Mouse (Mus musculus): ENCODE measurements around the gene Rasgrf1. TPM values are rescaled to one million over a fixed set of nuclear protein-coding genes. Genes with fewer than 3 reads are reported as not detected.

Rasgrf1 gene
- polyA plus RNA-seq (2016; fragmentation: Nextera tagmentation; extraction: Ambion mirVana) = 0.15 and 0.20 TPM in 2 replicates

DNA sequence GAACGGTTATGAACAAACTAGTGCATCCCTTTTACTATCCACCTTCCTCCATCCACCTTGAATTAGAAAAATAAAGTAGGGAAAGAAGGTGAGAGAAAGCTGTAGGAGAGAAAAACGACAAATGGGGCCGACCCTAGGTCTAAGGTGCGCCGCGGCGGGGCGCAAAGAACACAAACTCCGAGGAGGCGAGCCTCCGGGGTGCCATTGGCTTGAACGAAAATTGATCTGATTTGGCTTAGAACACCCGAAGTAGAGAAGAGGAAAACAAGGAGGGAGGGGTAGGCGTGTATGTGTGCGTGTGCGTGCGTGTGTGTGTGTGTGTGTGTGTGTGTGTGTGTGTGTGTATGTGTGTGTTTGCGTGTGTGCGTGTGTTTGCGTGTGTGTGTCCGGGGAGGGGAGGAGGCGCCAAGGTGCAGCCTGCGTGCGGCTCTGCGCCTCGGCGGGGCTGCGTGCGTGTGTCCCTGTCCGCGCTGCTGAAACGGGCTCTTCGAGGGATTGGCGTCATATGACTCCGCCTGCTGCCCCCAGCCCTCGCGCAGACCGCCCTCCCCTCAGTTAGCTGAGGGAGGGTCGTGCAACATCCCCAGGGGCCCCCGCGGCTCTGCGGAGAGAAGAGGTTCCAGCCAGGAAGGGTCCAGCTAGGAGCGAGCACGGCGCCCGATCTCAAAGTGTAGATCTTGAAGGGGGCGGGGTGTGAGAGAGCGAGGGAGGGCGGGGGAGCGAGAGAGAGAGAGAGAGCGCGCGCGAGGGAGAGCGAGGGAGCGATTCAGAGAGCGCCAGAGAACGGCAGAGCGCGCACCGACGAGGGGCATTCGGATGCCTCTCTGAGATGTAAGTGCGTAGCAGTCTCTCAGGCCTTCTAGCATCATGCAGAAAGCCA, at the start of gene Rasgrf1:
TSS of gene Rasgrf1 (plus strand) at position 778 of the 880 bp plus-strand sequence.
- WGBS = under 1% methylated on average over 60 of the region's 64 CpGs
- Histone ChIP-seq H3K4me3 (peak within 1 kb of the TSS; percentile 48), H3K4me1 (peaks cover 21% of the 10 kb centered on the region), H3K9ac (no peak within 1 kb of the TSS), H3K9me3 (no peaks in the 10 kb centered on the region), H3K4me2 (replicated peaks) (peak within 1 kb of the TSS; percentile 87), H3K27ac (no peak within 1 kb of the TSS), H3K36me3 (no peaks in the 10 kb centered on the region), H3K27me3 (peaks cover 90% of the 10 kb centered on the region)
- ATAC-seq (ENCODE audit: insufficient number of reproducible peaks, insufficient read depth, low FRiP score, low TSS enrichment) = no peak; the same call in 1 of the 2 replicates

DNA sequence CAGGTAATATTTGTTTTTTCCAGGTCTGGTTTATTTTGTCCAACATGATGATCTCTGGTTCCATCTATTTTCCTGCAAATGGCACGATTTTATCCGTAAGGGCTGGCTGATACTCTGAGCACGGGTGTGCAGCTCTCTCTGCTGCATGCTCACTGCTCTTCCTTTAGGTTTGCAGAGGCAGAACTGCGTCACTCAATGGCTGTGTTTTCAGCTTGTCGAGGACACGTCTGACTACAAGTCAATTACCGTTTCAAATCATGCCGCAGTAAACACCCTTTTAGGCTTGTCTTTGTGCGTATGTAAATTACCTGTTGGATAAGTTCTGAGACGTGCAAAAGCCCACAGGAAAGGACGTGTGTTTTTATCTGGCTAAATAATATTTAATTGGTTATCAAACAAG, 49.6 kb upstream of the Rasgrf1 start:
- Histone ChIP-seq H3K36me3 (no peaks in the 10 kb centered on the region), H3K4me2 (replicated peaks) (no peak overlapping the region), H3K4me1 (no peaks in the 10 kb centered on the region), H3K9ac (no peak overlapping the region), H3K4me3 (no peak overlapping the region), H3K27me3 (no peaks in the 10 kb centered on the region), H3K27ac (no peak overlapping the region), H3K9me3 (no peaks in the 10 kb centered on the region)
- WGBS = 71% methylated on average over 11 of the region's 11 CpGs
- no peak for ATAC-seq (ENCODE audit: insufficient number of reproducible peaks, insufficient read depth, low FRiP score, low TSS enrichment)

DNA sequence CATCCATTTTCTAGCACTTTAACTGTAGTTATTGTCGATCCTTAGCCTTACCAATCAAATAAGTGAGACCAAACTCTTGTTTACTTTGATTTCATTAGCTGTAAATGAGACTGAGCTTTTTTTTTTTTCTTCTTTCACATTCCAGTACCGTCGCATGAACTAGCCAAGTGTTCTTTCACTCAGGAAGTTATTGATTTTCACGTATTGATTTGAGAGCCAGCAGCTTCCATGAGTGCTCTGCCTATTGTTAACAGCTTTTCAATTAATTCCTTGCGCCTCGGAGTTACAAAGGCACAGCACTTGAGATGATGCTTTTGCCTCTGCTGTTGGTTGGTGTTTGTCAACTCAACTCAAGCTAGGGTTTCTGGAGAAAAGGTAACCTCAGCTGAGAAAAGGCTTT, 49.1 kb upstream of the Rasgrf1 start:
- Histone ChIP-seq H3K27ac (no peak overlapping the region), H3K36me3 (no peaks in the 10 kb centered on the region), H3K4me1 (no peaks in the 10 kb centered on the region), H3K4me2 (replicated peaks) (no peak overlapping the region), H3K9me3 (no peaks in the 10 kb centered on the region), H3K4me3 (no peak overlapping the region), H3K27me3 (no peaks in the 10 kb centered on the region), H3K9ac (no peak overlapping the region)
- 68% methylated on average over 6 of the region's 6 CpGs for WGBS
- ATAC-seq (ENCODE audit: insufficient number of reproducible peaks, insufficient read depth, low FRiP score, low TSS enrichment) = no peak

DNA sequence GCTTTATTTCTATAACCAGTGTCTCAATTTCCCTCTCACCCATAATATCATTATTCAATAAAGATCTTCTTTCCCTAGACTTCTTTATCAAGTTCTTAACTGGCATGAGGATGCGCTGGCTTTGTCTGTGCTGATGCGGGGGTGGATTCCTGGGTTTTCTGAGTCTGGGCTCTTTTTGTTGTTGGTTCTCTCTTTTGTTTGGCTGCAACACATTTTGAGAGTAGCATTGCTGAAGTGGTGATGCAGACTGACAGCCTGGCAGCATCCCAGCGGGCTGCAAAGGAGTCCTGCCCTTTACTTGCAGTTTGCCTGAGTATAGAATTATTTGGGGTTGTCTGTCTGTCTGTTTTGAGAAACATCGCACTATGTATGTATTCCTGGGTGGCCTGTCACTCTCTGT, 42.6 kb upstream of the Rasgrf1 start:
- Histone ChIP-seq H3K9ac (no peak overlapping the region), H3K36me3 (no peaks in the 10 kb centered on the region), H3K27ac (no peak overlapping the region), H3K4me3 (no peak overlapping the region), H3K4me1 (no peaks in the 10 kb centered on the region), H3K9me3 (no peaks in the 10 kb centered on the region), H3K4me2 (replicated peaks) (no peak overlapping the region), H3K27me3 (peaks cover 58% of the 10 kb centered on the region)
- 41% methylated on average over 4 of the region's 4 CpGs for WGBS
- no peak for ATAC-seq (ENCODE audit: insufficient number of reproducible peaks, insufficient read depth, low FRiP score, low TSS enrichment)

DNA sequence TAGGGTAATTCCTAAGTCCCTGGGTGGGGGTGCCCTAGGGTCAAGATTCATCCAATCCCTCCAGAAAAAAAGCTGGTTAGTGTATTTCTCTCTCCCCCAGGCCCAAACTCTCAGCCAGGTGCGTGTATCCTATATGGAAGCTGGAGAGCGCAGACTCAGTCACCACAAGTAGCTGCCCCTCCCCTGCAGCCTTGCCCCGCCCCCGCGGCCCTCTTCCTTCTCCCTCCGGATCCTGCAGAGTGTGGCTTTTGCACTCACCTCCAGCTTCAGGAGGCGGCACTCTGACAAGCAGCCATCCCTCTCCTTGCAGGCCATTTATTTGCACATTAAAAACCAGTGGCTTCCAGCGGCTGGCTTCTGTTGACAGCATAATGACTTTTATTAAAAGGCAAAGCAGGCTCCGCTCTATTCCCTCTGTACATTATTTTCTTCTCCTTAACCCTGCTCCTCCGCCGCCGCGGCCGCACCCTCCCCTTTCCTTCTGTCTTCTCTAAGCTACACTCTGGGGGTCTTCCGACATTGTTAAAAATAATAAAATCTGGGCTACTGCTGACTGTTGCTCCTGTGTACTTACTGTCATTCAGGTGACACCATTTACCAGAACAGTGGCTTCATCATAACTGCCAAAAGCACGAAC, 41.5 kb upstream of the Rasgrf1 start:
- 1% methylated on average over 16 of the region's 16 CpGs for WGBS
- H3K4me2 ChIP-seq (replicated peaks) = peak overlapping the region; percentile 11; the same call in 1 of the 2 replicates
- no peaks in the 10 kb centered on the region for H3K36me3 ChIP-seq
- H3K27me3 ChIP-seq = peaks cover 66% of the 10 kb centered on the region
- H3K4me3 ChIP-seq = 0 out of 2 replicates have a peak overlapping the region, but pooled peaks have one; percentile 9
- ATAC-seq (ENCODE audit: insufficient number of reproducible peaks, insufficient read depth, low FRiP score, low TSS enrichment) = no peak
- H3K27ac ChIP-seq = no peak overlapping the region
- H3K4me1 ChIP-seq = no peaks in the 10 kb centered on the region
- H3K9me3 ChIP-seq = no peaks in the 10 kb centered on the region
- no peak overlapping the region for H3K9ac ChIP-seq

DNA sequence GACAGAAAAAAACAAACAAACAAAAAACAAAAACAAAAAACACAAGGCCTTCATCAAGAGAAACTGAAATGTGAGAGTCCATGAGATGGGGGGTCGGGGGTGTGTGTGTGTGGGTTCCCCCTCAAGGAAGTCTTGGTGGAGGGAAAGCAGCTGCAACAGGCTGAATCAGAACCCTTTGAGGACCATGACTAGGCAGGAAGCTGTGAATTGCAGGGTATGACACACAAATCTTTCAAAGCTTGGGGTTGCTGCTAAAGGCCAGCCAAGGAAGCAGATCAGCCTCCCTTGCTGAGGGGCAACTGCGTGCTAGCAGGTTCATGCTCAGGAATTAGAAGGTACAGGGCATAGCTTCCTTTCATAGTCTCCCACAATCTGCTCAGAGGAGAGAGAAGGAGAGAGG, 40.1 kb upstream of the Rasgrf1 start:
- no peak for ATAC-seq (ENCODE audit: insufficient number of reproducible peaks, insufficient read depth, low FRiP score, low TSS enrichment)
- Histone ChIP-seq H3K9ac (no peak overlapping the region), H3K4me1 (no peaks in the 10 kb centered on the region), H3K36me3 (no peaks in the 10 kb centered on the region), H3K4me2 (replicated peaks) (no peak overlapping the region), H3K27me3 (peaks cover 79% of the 10 kb centered on the region), H3K4me3 (no peak overlapping the region), H3K27ac (no peak overlapping the region), H3K9me3 (no peaks in the 10 kb centered on the region)
- WGBS = 11% methylated on average over 2 of the region's 2 CpGs

DNA sequence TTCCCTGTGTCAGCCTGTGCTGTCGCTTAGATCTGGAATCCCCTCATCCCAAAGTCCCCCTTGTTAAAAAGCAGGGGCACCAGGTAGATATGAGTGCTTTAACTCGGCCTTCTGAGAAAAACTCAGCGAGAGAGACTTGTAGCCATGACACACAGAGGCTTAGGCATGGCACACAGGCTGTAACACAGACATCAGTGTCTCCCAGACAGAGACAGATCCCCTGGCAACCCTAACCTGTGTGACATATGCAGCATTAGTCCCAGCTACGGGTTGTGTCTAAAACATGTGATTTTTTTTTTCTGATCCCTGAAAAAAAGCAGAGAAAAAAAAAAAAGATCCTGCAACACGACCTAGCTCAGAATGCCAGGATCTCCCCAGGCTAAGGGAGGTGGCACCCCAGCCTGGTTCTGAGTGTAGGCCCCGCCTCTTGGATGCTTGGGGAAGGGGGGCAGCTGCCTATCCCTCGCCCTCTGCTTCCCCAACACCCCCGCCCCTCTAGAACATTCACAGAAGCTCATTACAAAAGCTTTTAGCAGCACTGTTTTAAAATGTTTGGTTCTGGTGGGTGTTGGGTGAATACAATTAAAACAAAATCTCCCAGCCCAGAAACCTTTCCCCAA, 39.1 kb upstream of the Rasgrf1 start:
- 2% methylated on average over 8 of the region's 8 CpGs for WGBS
- H3K27me3 ChIP-seq = peaks cover 85% of the 10 kb centered on the region

DNA sequence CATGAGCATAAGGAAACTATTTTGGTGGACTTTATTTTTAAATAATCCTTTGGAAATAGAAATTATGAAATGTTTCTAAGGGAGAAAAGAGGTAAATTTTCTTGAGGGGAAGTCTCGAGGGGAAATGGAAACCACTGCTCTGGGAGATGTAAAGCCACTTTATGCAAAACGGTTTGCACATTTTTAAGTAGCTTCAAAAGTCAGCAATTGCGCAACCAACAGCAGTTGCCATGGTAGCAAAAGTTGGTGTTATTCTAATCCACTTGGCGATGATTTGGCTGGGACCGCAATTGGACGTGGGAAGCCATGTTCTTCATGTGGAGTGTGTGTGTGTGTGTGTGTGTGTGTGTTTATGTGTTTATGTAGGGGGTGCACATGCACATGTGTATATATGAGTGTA, 37.6 kb upstream of the Rasgrf1 start:
- 74% methylated on average over 6 of the region's 6 CpGs for WGBS
- H3K9me3 ChIP-seq = no peaks in the 10 kb centered on the region
- H3K9ac ChIP-seq = no peak overlapping the region
- no peak overlapping the region for H3K4me2 ChIP-seq (replicated peaks)
- H3K27ac ChIP-seq = no peak overlapping the region
- H3K4me3 ChIP-seq = no peak overlapping the region
- H3K27me3 ChIP-seq = peaks cover 80% of the 10 kb centered on the region
- ATAC-seq (ENCODE audit: insufficient number of reproducible peaks, insufficient read depth, low FRiP score, low TSS enrichment) = no peak
- H3K36me3 ChIP-seq = no peaks in the 10 kb centered on the region
- H3K4me1 ChIP-seq = no peaks in the 10 kb centered on the region

More for the DNA sequence above, 39.1 kb upstream of the Rasgrf1 start:
- ATAC-seq (ENCODE audit: insufficient number of reproducible peaks, insufficient read depth, low FRiP score, low TSS enrichment) = no peak
- H3K9ac ChIP-seq = no peak overlapping the region
- no peaks in the 10 kb centered on the region for H3K9me3 ChIP-seq
- H3K4me1 ChIP-seq = no peaks in the 10 kb centered on the region
- H3K27ac ChIP-seq = no peak overlapping the region
- H3K4me2 ChIP-seq (replicated peaks) = no peak overlapping the region
- no peaks in the 10 kb centered on the region for H3K36me3 ChIP-seq
- no peak overlapping the region for H3K4me3 ChIP-seq

DNA sequence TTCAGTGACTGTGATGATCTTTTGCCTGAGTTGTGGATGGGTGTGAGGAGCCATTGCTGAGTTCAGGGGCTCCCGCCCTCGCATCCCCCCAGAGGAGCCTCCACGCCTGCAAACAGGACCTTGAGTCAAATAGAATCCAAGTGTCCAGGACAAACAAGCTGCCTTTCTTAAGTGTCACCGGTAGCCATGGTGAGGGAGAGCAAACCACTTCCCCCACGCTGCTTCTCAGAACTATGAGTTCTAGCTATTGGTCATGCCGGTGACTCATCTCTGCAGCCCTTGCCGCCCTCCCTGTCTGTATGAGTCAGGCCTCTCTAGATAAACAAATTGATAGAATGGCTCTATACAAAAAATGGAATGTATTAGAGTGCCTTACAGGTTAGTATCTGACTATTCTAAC, 35.3 kb upstream of the Rasgrf1 start:
- peaks cover 5% of the 10 kb centered on the region for H3K9me3 ChIP-seq
- H3K9ac ChIP-seq = no peak overlapping the region
- 51% methylated on average over 7 of the region's 7 CpGs for WGBS
- H3K4me3 ChIP-seq = no peak overlapping the region
- H3K4me1 ChIP-seq = no peaks in the 10 kb centered on the region
- H3K4me2 ChIP-seq (replicated peaks) = no peak overlapping the region
- peaks cover 58% of the 10 kb centered on the region for H3K27me3 ChIP-seq
- no peak for ATAC-seq (ENCODE audit: insufficient number of reproducible peaks, insufficient read depth, low FRiP score, low TSS enrichment)
- no peak overlapping the region for H3K27ac ChIP-seq
- H3K36me3 ChIP-seq = no peaks in the 10 kb centered on the region

DNA sequence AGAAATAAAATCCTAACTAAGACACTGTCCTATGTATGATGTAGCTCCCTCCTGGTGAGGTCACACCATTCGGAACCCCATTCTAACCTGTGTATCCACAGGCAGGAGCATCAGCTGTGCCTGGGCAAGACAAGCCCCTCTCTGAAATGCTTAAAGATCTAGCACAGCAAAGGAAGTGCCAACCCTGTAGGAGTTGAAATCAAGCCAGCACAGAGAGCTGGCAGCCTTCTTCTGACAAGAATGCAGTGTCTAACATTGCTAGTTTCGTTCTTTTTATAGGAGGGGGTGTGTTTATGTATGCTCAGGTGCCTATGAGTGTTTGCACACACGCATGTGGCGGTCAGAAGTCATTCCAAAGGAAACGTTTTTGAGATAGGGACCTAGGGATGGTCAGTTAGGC, 34.2 kb upstream of the Rasgrf1 start:
- Histone ChIP-seq H3K27me3 (peaks cover 48% of the 10 kb centered on the region), H3K4me2 (replicated peaks) (no peak overlapping the region)
- WGBS = 49% methylated on average over 5 of the region's 5 CpGs

DNA sequence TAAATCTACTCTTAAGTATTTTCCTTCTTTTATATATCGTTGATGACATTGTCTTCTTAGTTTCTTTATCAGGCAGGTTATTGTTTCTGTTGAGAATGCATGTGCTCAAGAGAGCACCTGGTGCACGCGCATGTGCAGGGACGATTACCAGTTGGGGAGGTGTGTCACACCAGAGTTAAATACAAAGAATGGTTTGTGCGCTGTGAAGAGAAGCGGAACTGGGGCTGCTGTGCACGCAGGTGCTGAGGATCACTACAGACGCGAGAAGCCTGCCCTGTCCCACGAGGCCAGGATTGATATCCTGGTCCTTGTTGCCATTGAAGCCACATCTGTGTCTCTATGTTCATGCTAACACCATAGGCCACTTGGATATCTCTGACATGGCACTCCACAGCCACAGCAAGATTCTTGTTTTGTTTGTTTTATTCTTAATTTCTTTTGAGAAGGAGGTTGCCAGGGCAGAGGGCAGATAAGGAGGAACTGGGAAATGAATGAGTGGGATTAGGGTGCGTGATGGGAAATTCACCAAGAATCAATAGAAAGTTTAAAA, 31.2 kb upstream of the Rasgrf1 start:
- 57% methylated on average over 11 of the region's 11 CpGs for WGBS

More for the DNA sequence above, 34.2 kb upstream of the Rasgrf1 start:
- H3K9me3 ChIP-seq = peaks cover 11% of the 10 kb centered on the region
- H3K9ac ChIP-seq = no peak overlapping the region
- no peaks in the 10 kb centered on the region for H3K36me3 ChIP-seq
- H3K4me1 ChIP-seq = no peaks in the 10 kb centered on the region
- H3K27ac ChIP-seq = no peak overlapping the region
- no peak overlapping the region for H3K4me3 ChIP-seq
- ATAC-seq (ENCODE audit: insufficient number of reproducible peaks, insufficient read depth, low FRiP score, low TSS enrichment) = no peak

More for the DNA sequence above, 31.2 kb upstream of the Rasgrf1 start:
- H3K9me3 ChIP-seq = peaks cover 16% of the 10 kb centered on the region
- no peak for ATAC-seq (ENCODE audit: insufficient number of reproducible peaks, insufficient read depth, low FRiP score, low TSS enrichment)
- H3K36me3 ChIP-seq = no peaks in the 10 kb centered on the region
- no peak overlapping the region for H3K27ac ChIP-seq
- peaks cover 34% of the 10 kb centered on the region for H3K27me3 ChIP-seq
- no peak overlapping the region for H3K4me2 ChIP-seq (replicated peaks)
- no peak overlapping the region for H3K9ac ChIP-seq
- no peaks in the 10 kb centered on the region for H3K4me1 ChIP-seq
- H3K4me3 ChIP-seq = no peak overlapping the region

All from embryonic facial prominence, embryonic 12.5 days (tissue).